Mouse (Mus musculus) ES-E14 (cell line): ENCODE data around the gene Csk. TPM values are rescaled to one million over a fixed set of nuclear protein-coding genes. Genes with fewer than 3 reads are reported as not detected.

Source experiments
- DNase-seq: peaks from one replicate; pipeline ENCODE4 v3.0.0-alpha.2; 2013; ENCODE audit warnings: low read depth, low spot score
- H3K27ac ChIP-seq: 2 replicates; pipeline ENCODE4 v1.5.1; 2012; ENCODE audit warnings: low read depth, mild to moderate bottlenecking, low read length, moderate library complexity, mixed read lengths; ENCODE audit not compliant: poor library complexity, insufficient read depth, severe bottlenecking
- H3K36me3 ChIP-seq: 2 replicates; pipeline ENCODE4 v1.6.1; 2012; ENCODE audit warnings: mild to moderate bottlenecking, low read length, moderate library complexity, mixed read lengths; ENCODE audit not compliant: control insufficient read depth, poor library complexity, insufficient read depth, severe bottlenecking
- H3K4me1 ChIP-seq, 2 experiments: fragments of 150-350 bp in 1 of 2; sonication (generic) in 1 of 2; 2 replicates each; pipeline ENCODE4 v1.6.1; 2012; ENCODE audit warnings: low read length in 2 of 2, mild to moderate bottlenecking in 1 of 2, mixed read lengths in 1 of 2; ENCODE audit not compliant: control insufficient read depth in 2 of 2, insufficient read depth in 2 of 2, poor library complexity in 1 of 2
- H3K4me3 ChIP-seq, 2 experiments: fragments of 150-350 bp in 1 of 2; sonication (generic) in 1 of 2; 2 replicates each; pipeline ENCODE4 v1.5.1; 2012; ENCODE audit warnings: low read length in 2 of 2, low read depth in 1 of 2, mild to moderate bottlenecking in 1 of 2, mixed read lengths in 1 of 2; ENCODE audit not compliant: insufficient read depth in 1 of 2, poor library complexity in 1 of 2, severe bottlenecking in 1 of 2
- H3K9ac ChIP-seq: 2 replicates; pipeline ENCODE4 v1.6.1; 2012; ENCODE audit warnings: low read depth, mild to moderate bottlenecking, low read length, mixed read lengths; ENCODE audit not compliant: poor library complexity, insufficient read depth, severe bottlenecking
- H3K9me3 ChIP-seq: fragments of 150-350 bp; sonication (generic); 2 replicates; pipeline ENCODE4 v1.6.1; 2012; ENCODE audit warnings: low read depth, mild to moderate bottlenecking, low read length; ENCODE audit not compliant: control insufficient read depth, insufficient read depth
- CHD2 ChIP-seq: IDR thresholded peaks from 2 replicates; pipeline ENCODE4 v1.6.1; 2014; ENCODE audit warnings: mild to moderate bottlenecking, low read depth, low read length, inconsistent platforms
- HCFC1 ChIP-seq: IDR thresholded peaks from 2 replicates; pipeline ENCODE4 v1.6.1; 2012; ENCODE audit warnings: low read length, inconsistent platforms, borderline replicate concordance; ENCODE audit not compliant: insufficient read depth
- MAFK ChIP-seq: IDR thresholded peaks from 2 replicates; pipeline ENCODE4 v1.6.1; 2014; ENCODE audit warnings: mild to moderate bottlenecking, low read depth, low read length, inconsistent platforms; ENCODE audit not compliant: insufficient read depth
- ZC3H11A ChIP-seq: IDR thresholded peaks from 2 replicates; pipeline ENCODE4 v1.6.1; 2012; ENCODE audit warnings: low read depth, mild to moderate bottlenecking, inconsistent platforms, low read length, borderline replicate concordance
- ZNF384 ChIP-seq: IDR thresholded peaks from 2 replicates; pipeline ENCODE4 v1.6.1; 2012; ENCODE audit warnings: low read depth, low read length, inconsistent platforms
- in situ Hi-C, 2 experiments: fragments of 600-800 bp; cut with MboI; formaldehyde crosslinking; loops; one replicate each; pipeline ENCODE4 v1.15.1; 2025; ENCODE audit warnings: low sequenced_read_pairs in 2 of 2, inconsistent platforms in 1 of 2; ENCODE audit not compliant: unreplicated experiment in 2 of 2
- total RNA-seq: library from RNA; depleted of rRNA; stranded (reverse); fragments of 300-350 nt; gene quantifications from 2 replicates; pipeline ENCODE4 v1.2.3, GENCODE M21; 2012; rRNA removed

Csk gene
- total RNA-seq, result 27.1 and 32.2 TPM in 2 replicates

DNA sequence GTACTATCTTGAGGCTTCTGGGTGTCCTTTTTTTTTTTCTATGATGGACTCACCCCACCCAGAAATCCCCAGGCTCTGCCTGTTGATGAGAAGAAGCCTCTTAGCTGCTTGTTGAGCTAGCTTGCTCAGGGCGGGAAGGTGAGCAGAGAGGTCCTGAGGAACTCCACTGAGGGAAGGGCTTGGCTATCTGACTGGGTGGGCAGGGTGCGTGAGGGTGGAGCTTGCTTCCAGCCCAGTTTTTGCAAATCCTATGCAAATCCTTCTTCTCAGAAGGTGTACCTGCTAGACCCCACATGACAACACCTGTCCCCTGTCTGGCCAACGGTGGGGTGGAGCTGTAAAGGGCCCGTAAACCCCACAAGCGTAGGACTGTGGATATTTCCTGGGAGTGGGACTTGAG, at the start of gene Csk:
Gene Csk (minus strand): TSS at position 349 of the 400 bp plus-strand sequence.
- Histone ChIP-seq H3K4me1 (peaks cover 2 to 9% of the 10 kb centered on the region in 2 experiments; a peak in 1 of 4 replicates), H3K27ac (no peak within 1 kb of the TSS), H3K9me3 (no peaks in the 10 kb centered on the region), H3K4me3 (peak within 1 kb of the TSS; percentile 14 to 49; a peak in 3 of 4 replicates), H3K36me3 (no peaks in the 10 kb centered on the region), H3K9ac (peak within 1 kb of the TSS; percentile 34)
- no peak for DNase-seq
- no peak for TF ChIP-seq CHD2
- TF ChIP-seq MAFK, result no peak
- no peak for TF ChIP-seq ZNF384
- no peak for TF ChIP-seq ZC3H11A
- no peak for TF ChIP-seq HCFC1
- in situ Hi-C loops, result no loop called here

DNA sequence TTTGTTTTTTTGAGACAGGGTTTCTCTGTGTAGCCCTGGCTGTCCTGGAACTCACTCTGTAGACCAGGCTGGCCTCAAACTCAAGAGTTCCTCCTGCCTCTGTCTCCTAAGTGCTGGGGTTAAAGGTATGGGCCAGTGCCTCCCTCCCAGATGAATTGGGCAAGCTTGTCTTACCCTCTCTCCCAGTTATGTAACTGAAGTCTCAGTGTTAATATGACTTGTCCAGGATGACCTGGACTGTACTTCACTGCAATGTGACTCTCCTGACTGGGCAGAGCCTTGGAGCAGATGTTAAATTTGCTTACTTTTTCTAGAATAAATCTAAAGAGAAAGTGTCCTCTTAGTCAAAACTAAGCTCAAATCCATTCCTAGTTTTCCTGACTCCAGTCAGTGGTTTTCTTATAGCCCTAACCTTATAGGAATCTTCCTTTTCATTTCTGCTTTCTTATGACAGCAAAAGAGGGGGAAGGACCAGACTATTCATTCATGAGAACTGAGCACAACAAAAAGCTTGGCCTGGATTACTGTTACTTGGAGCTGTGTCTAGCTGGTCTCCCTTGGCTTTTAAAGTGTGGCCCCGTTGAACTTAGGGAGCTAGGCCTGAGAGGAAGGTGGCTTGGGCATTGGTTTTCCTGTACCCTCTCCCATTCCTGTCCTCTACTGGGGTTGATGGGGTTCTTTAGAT, 45.2 kb upstream of the Csk start:
- Histone ChIP-seq H3K4me3 (no peak overlapping the region), H3K4me1 (peaks cover 0 to 12% of the 10 kb centered on the region in 2 experiments; a peak in 2 of 4 replicates), H3K27ac (no peak overlapping the region), H3K9me3 (no peaks in the 10 kb centered on the region), H3K36me3 (no peaks in the 10 kb centered on the region), H3K9ac (no peak overlapping the region)
- in situ Hi-C loops, result no loop called here
- DNase-seq, result no peak
- TF ChIP-seq MAFK (no peak), ZNF384 (no peak), ZC3H11A (no peak), HCFC1 (no peak), CHD2 (no peak)

DNA sequence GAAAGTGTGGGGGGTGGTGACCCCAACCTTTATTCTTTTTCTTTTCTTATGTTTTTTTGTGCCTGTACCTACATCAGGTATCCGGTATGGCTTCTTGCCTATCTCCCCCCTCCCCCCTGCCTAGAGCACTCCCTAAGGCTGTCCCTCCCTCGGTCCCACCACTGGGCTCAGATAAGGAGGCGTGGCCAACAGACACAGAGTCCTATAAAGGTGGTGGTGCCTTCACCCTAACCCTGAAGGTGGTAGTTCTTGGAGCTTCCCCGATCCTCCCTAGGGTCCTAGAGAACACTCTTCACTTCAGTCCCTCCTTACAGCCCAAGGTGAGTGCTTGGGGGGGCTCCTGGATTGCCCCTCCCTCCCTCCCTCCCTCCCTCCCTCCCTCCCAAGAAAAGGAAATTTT, 43.9 kb upstream of the Csk start:
- peaks cover 0 to 12% of the 10 kb centered on the region in 2 experiments; a peak in 2 of 4 replicates for H3K4me1 ChIP-seq
- TF ChIP-seq MAFK (no peak), ZC3H11A (no peak), HCFC1 (no peak), CHD2 (no peak), ZNF384 (no peak)
- H3K27ac ChIP-seq, result no peak overlapping the region
- no peak overlapping the region for H3K4me3 ChIP-seq
- no peak overlapping the region for H3K9ac ChIP-seq
- H3K9me3 ChIP-seq, result no peaks in the 10 kb centered on the region
- H3K36me3 ChIP-seq, result no peaks in the 10 kb centered on the region
- in situ Hi-C loops, result no loop called here
- no peak for DNase-seq

DNA sequence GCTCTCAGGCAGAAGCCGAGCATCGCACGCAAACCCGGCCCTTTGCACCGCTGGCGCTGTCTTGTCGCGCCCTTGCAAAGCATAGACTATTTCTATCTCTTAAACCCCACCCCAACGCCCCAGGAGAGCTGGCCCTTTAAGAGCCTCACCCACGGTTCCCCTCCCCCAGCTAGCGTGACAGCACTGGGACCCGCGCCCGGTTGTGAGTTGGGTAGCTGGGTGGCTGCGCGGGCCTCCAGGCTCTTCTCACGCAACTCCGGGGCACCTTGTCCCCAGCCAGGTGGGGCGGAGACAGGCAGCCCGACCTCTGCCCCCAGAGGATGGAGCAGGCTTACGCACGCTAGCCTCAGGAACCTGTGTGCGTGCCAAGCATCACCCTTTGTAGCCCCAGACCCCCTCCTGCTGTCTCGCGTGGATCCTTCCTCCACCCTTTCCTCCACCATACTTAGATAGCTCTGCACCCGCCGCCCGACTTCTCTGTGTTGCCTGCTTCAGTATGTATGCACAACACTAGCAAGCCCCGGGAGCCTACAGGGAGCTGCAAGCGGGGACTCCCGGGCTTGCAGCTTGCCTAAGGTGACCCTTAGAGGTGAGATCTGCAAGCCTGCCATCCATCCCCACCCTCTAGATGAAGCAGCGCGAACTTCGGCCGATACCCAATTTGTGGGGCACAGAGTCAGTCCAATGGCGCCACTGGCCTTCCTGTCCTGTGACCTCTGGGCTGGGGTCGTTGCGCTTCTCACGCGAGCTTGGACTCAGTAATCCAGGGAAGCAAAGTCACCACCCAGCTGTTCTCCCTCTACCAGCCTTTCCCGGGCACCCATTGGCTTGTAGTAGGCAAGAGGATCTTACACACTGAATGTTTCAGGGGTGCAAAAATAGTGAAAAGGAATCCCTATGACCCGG, 43.2 kb upstream of the Csk start:
- Histone ChIP-seq H3K9me3 (no peaks in the 10 kb centered on the region), H3K36me3 (no peaks in the 10 kb centered on the region), H3K4me1 (peaks cover 0 to 8% of the 10 kb centered on the region in 2 experiments; a peak in 2 of 4 replicates), H3K27ac (no peak overlapping the region), H3K9ac (peak overlapping the region; percentile 35; the same call in 1 of the 2 replicates), H3K4me3 (peak overlapping the region; percentile 59 to 61)
- TF ChIP-seq ZC3H11A, result no peak
- no peak for TF ChIP-seq ZNF384
- no peak for TF ChIP-seq CHD2
- TF ChIP-seq HCFC1, result no peak
- TF ChIP-seq MAFK, result no peak
- peak; percentile 35 for DNase-seq
- in situ Hi-C loops, result no loop called here
